Mouse (Mus musculus) left cerebral cortex, adult 2 months (tissue): Measurements from ENCODE around the gene Tns4. TPM values are rescaled to one million over a fixed set of nuclear protein-coding genes. Genes with fewer than 3 reads are reported as not detected.

Experiments
- DNase-seq, 2 experiments: peaks; one replicate each; pipeline ENCODE4 v3.0.0; 2021 to 2022; ENCODE audit warnings: low spot score in 2 of 2, mixed read lengths in 1 of 2; ENCODE audit errors: extremely low spot score in 1 of 2
- H3K27ac ChIP-seq: fragments of 200-600 bp; 2 replicates; pipeline ENCODE4 v1.8.1; 2022
- H3K4me3 ChIP-seq: fragments of 200-600 bp; 2 replicates; pipeline ENCODE4 v1.8.1; 2022
- CTCF ChIP-seq: fragments of 200-600 bp; IDR thresholded peaks from 2 replicates; pipeline ENCODE4 v1.8.1; 2022; ENCODE audit warnings: antibody characterized with exemption, mild to moderate bottlenecking, moderate library complexity
- intact Hi-C: fragments of 180-260 bp; cut with DNase I; formaldehyde crosslinking; loops from one replicate; pipeline ENCODE4 v1.15.1; 2025
- total RNA-seq, 2 experiments: library from RNA; stranded (reverse); gene quantifications; 2 replicates each; pipeline ENCODE4 v1.2.3; 2021

Gene Tns4
- total RNA-seq, 2 experiments from 2014 or later = 0.19 to 1.1 TPM

DNA sequence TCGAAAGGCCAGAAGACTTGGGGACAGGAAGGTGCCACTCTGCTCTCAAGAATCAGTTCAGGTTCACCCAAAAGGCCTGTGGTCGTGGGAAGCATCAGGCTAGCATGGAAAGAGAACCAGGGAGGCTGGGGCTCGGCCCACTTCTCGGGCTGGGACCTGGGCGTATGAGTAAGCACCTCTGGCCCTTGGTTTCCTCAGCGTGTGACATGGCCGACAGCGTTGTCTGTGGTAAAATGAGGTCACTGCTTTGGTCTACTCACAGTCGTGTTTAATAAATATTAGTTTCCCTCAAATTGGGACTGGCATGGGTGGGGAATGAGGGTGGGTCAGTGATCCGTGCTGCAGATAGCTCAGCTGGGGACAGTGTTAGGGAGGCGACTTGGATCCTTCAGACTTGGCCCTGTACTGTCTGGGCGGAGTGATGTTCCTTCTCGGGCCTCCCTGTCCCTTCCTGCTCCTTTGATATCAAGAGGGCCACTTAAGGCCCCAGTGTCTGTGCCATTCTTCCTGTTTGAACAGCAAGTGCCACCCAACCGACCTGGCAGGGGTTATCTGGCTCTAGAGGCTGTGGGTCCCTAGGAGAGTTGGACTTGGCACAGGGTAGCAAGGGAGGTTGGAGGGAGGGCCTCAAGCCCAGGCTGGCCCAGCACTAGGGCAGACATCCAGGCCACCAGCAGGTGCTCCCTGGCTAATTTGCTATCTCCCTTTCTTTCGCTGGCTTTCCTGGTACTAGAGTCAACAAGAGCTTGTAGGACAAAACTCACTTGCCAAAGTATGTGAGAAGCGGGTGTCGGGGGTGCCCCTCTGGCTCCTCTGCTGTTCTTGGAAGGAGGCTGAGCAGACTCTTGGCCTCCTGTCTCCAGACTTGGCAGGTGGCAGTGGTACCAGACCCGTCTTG, 38.9 kb upstream of the Tns4 start:
- TF ChIP-seq CTCF = no peak; the same call in 1 of the 2 replicates
- intact Hi-C loops = loop anchor here (1.0 kb wide), 1 partner anchor 19 kb away; no protein-coding TSS in a partner anchor
- DNase-seq = no peak
- Histone ChIP-seq H3K27ac (peak overlapping the region; percentile 89), H3K4me3 (no peak overlapping the region)

- H3K27ac ChIP-seq = peak overlapping the region; percentile 89
- H3K4me3 ChIP-seq = no peak overlapping the region
- intact Hi-C loops = loop anchor here (1.0 kb wide), 1 partner anchor 21 kb away; no protein-coding TSS in a partner anchor
- TF ChIP-seq CTCF = no peak
- peak in 1 of 2 experiments; percentile 48 for DNase-seq
Measured at GRCm38 (mm10) chr11:99126482-99127253, 37.6 kb upstream of the Tns4 start.

DNA sequence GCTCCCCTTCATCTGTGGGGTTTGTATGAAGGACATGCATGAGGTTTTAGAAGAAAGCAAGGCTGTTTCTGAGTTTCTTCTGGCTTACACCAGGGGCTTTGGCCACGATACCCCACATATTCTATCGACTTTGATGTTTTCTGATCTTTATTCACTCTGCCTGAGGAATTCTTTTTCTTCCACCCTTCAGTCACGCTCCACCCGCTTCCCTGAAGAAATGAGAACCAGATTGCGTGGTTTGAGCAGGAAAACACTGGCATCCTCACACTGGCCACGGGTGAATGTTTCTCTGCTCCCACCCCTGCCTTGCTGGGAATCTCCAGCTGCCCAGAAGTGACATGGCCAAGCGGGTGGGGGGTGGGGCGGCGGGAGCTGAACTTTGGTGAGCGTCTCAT, 35.5 kb upstream of the Tns4 start:
- DNase-seq = peak in 1 of 2 experiments; percentile 12
- Histone ChIP-seq H3K4me3 (no peak overlapping the region), H3K27ac (peak overlapping the region; percentile 77)
- no peak for TF ChIP-seq CTCF
- intact Hi-C loops = loop anchor here (1.0 to 5.0 kb wide), 3 partner anchors 84 to 197 kb away; partner anchors contain the start of genes Gjd3 and Rara

DNA sequence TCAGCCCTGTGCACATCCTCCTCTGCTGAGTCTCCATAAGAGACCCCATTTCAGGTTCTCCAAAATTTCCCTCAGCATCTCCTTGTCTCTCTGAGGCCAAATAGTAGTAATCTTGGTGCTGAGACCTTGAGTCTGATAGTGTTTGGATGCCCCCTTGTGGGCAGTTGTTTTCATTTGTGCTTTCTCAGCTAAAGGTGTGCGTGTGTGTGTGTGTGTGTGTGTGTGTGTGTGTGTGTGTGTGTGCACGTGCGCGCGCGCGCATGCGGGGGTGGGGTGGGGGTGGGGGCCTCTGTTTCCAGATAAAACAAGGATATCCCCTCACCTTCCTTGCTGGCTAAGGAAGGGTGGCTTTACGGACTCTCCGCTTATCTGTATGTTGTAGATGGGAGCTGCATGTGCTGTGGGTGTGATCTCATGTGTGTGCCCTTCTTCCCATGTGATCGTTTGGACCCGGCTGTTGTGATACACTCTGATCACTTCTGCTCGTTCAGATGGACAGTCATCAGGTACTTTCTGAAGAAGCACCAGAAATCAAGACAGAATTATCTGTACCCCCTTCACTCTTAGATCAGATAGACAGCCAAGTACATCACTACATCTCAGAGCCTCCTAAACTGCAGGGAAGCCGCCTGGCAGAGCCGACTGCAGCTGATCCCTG, 35.0 kb upstream of the Tns4 start:
- H3K4me3 ChIP-seq = no peak overlapping the region
- intact Hi-C loops = loop anchor here (1.0 to 5.0 kb wide), 3 partner anchors 84 to 197 kb away; partner anchors contain the start of genes Gjd3 and Rara
- peak overlapping the region; percentile 77 for H3K27ac ChIP-seq
- TF ChIP-seq CTCF = peak; percentile 48
- DNase-seq = peak in 1 of 2 experiments; percentile 36

- intact Hi-C loops = loop anchor here (5.0 kb wide), 2 partner anchors 140 to 195 kb away; partner anchors contain the start of genes Gjd3 and Rara
- H3K27ac ChIP-seq = no peak overlapping the region
- no peak for DNase-seq
- TF ChIP-seq CTCF = no peak
- H3K4me3 ChIP-seq = no peak overlapping the region
Measured at GRCm38 (mm10) chr11:99122703-99123102, 33.6 kb upstream of the Tns4 start.

- peak; percentile 47 to 67 for DNase-seq
Measured at GRCm38 (mm10) chr11:99121218-99121631, 32.1 kb upstream of the Tns4 start.

DNA sequence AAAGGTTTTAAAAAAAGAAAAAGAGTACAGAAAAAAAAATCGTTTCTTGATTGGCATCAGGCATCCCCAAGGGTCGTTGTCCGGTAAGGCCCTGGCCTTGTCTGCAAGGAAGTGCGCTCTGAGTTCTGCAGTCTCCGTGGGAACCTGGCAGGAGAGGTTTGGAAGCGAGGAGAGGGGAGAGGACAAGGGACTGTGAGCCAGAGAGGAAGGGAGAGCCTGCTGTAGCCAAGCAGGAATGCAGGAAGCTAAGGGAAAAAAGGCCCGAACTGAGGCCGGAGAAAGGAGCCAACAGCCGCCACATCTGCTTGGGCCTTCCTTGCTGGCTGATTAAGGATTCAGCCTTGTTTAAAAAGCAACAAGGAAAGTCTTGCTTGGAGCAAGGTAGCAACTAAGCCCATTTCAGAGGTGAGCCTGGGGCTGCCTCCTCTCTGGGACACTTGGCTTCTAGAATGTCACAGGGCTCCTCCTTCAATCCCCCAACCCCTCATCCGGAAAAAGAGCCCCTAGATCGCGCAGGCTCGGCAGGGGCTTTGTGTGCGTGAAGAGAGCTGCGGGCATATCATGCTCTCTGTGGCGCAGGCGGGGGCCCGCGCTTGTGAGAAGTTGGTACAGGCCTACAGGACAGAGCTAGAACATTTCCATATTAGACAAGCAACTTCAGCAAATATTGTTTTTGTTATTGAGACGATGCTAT, 31.6 kb upstream of the Tns4 start:
- no peak for DNase-seq
- Histone ChIP-seq H3K4me3 (no peak overlapping the region), H3K27ac (peak overlapping the region; percentile 86)
- TF ChIP-seq CTCF = no peak
- intact Hi-C loops = loop anchor here (1.0 to 5.0 kb wide), 3 partner anchors 27 to 193 kb away; partner anchors contain the start of genes Gjd3 and Rara

More at GRCm38 (mm10) chr11:99121218-99121631, 32.1 kb upstream of the Tns4 start:
- Histone ChIP-seq H3K27ac (peak overlapping the region; percentile 86), H3K4me3 (no peak overlapping the region)
- TF ChIP-seq CTCF = no peak
- intact Hi-C loops = loop anchor here (1.0 to 5.0 kb wide), 3 partner anchors 26 to 194 kb away; partner anchors contain the start of genes Gjd3 and Rara

GRCm38 (mm10) chr11:99118963-99119362, 29.9 kb upstream of the Tns4 start:
- intact Hi-C loops = no loop called here
- H3K27ac ChIP-seq = no peak overlapping the region; the same call in 1 of the 2 replicates
- H3K4me3 ChIP-seq = no peak overlapping the region
- no peak for TF ChIP-seq CTCF
- DNase-seq = no peak

- Histone ChIP-seq H3K27ac (no peak overlapping the region), H3K4me3 (no peak overlapping the region)
- no peak for DNase-seq
- intact Hi-C loops = no loop called here
- TF ChIP-seq CTCF = peak; percentile 34
Measured at GRCm38 (mm10) chr11:99118420-99118819, 29.3 kb upstream of the Tns4 start.

- no peak overlapping the region for H3K27ac ChIP-seq
- no peak overlapping the region for H3K4me3 ChIP-seq
- intact Hi-C loops = no loop called here
- no peak for TF ChIP-seq CTCF
- DNase-seq = no peak
Measured at GRCm38 (mm10) chr11:99117907-99118306, 28.8 kb upstream of the Tns4 start.

- no peak for TF ChIP-seq CTCF
- H3K4me3 ChIP-seq = no peak overlapping the region
Measured at GRCm38 (mm10) chr11:99115940-99116339, 26.8 kb upstream of the Tns4 start.

More at GRCm38 (mm10) chr11:99115940-99116339, 26.8 kb upstream of the Tns4 start:
- intact Hi-C loops = no loop called here
- no peak overlapping the region for H3K27ac ChIP-seq
- DNase-seq = no peak
